Comparison of ENCODE assay signal across 8 mouse cellular contexts in the genomic region with DNA sequence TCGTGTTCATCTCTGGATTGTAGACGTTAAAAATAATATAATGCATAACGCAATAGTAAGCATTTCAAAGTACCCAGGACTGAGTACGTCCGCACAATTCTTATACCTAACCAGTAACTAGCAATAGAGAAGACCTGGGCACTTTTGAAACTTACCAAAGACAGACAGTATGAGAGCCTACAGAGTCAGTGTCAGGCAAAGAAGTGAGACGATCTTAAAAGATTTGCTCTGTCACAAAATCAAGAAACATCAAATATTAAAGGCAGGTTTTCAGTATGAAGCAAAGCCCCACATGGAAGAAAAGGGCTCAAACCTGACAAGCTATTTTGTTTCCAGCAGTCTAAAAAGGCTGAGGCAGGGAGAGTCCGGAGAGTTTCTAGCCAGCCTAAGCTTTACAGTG. TPM values are rescaled to one million over a fixed set of nuclear protein-coding genes. Genes with fewer than 3 reads are reported as not detected.
A peak's percentile ranks its signal among the peaks of the same experiment; 100 is the strongest.
DNase-seq lines count a peak whose midpoint lies in the region; ATAC-seq lines count a peak whose summit lies in the region.

No protein-coding gene starts in this region.

- no peak overlapping the region for H3K27ac ChIP-seq in kidney, embryonic 16.5 days (ENCODE audit: low read length)
- no peak overlapping the region for H3K27ac ChIP-seq in embryonic facial prominence, embryonic 12.5 days
- no peak overlapping the region for H3K27ac ChIP-seq in hindbrain, embryonic 16.5 days (ENCODE audit: low read depth, low read length)
- no peak overlapping the region for H3K27ac ChIP-seq in midbrain, embryonic 14.5 days (replicated peaks; ENCODE audit: low read depth, low read length)

- H3K9me3 ChIP-seq in kidney, embryonic 16.5 days (ENCODE audit: low read length): no peaks in the 10 kb centered on the region
- H3K9me3 ChIP-seq in embryonic facial prominence, embryonic 12.5 days: no peaks in the 10 kb centered on the region
- no peaks in the 10 kb centered on the region for H3K9me3 ChIP-seq in hindbrain, embryonic 16.5 days (ENCODE audit: control insufficient read depth, low read length)
- no peaks in the 10 kb centered on the region for H3K9me3 ChIP-seq in midbrain, embryonic 14.5 days (ENCODE audit: control insufficient read depth, low read length)

- no peak for ATAC-seq in kidney, embryonic 16.5 days (ENCODE audit: low FRiP score, low TSS enrichment)
- no peak for ATAC-seq in embryonic facial prominence, embryonic 12.5 days (ENCODE audit: insufficient number of reproducible peaks, insufficient read depth, low FRiP score, low TSS enrichment)
- no peak for ATAC-seq in hindbrain, embryonic 16.5 days
- ATAC-seq in midbrain, embryonic 14.5 days (ENCODE audit: low FRiP score, low TSS enrichment): no peak

- intact Hi-C loops in left cerebral cortex, postnatal 25 days (cut with DNase I): loop anchor here (5.0 kb wide), 2 partner anchors 57 to 87 kb away; partner anchors contain the start of gene Cct2

- H3K9ac ChIP-seq in kidney, embryonic 16.5 days (replicated peaks; ENCODE audit: low read length): 0 out of 2 replicates have a peak overlapping the region, but pooled peaks have one; percentile 22
- no peak overlapping the region for H3K9ac ChIP-seq in embryonic facial prominence, embryonic 12.5 days
- no peak overlapping the region for H3K9ac ChIP-seq in hindbrain, embryonic 16.5 days (ENCODE audit: low read depth, low read length)
- no peak overlapping the region for H3K9ac ChIP-seq in midbrain, embryonic 14.5 days (replicated peaks; ENCODE audit: low read length)

- WGBS in kidney, embryonic 16.5 days: 22% methylated on average over 7 of the region's 7 CpGs
- WGBS in embryonic facial prominence, embryonic 12.5 days: 12% methylated on average over 7 of the region's 7 CpGs
- 18% methylated on average over 7 of the region's 7 CpGs for WGBS in hindbrain, embryonic 16.5 days
- WGBS in midbrain, embryonic 14.5 days: 15% methylated on average over 7 of the region's 7 CpGs

- H3K36me3 ChIP-seq in kidney, embryonic 16.5 days (ENCODE audit: insufficient read depth, low read length): no peaks in the 10 kb centered on the region
- H3K36me3 ChIP-seq in embryonic facial prominence, embryonic 12.5 days: no peaks in the 10 kb centered on the region
- no peaks in the 10 kb centered on the region for H3K36me3 ChIP-seq in hindbrain, embryonic 16.5 days (ENCODE audit: control insufficient read depth, insufficient read depth, low read length)
- H3K36me3 ChIP-seq in midbrain, embryonic 14.5 days (ENCODE audit: control insufficient read depth, insufficient read depth, low read length): no peaks in the 10 kb centered on the region

- peak overlapping the region; percentile 94 for H3K4me2 ChIP-seq in kidney, embryonic 16.5 days (replicated peaks; ENCODE audit: low read depth, low read length)
- peak overlapping the region; percentile 65 for H3K4me2 ChIP-seq in embryonic facial prominence, embryonic 12.5 days (replicated peaks)
- peak overlapping the region; percentile 85 for H3K4me2 ChIP-seq in hindbrain, embryonic 16.5 days (ENCODE audit: low read length)
- H3K4me2 ChIP-seq in midbrain, embryonic 14.5 days (ENCODE audit: low read length): peak overlapping the region; percentile 75

- peaks cover 48% of the 10 kb centered on the region for H3K4me1 ChIP-seq in kidney, embryonic 16.5 days (ENCODE audit: insufficient read depth, low read length)
- peaks cover 19% of the 10 kb centered on the region; the same call in 1 of the 2 replicates for H3K4me1 ChIP-seq in embryonic facial prominence, embryonic 12.5 days
- peaks cover 22% of the 10 kb centered on the region for H3K4me1 ChIP-seq in hindbrain, embryonic 16.5 days (ENCODE audit: control insufficient read depth, insufficient read depth, low read depth, low read length)
- peaks cover 16% of the 10 kb centered on the region for H3K4me1 ChIP-seq in midbrain, embryonic 14.5 days (ENCODE audit: control insufficient read depth, insufficient read depth, low read length)

- no peak for DNase-seq in kidney, postnatal 36 days
- DNase-seq in midbrain, embryonic 14.5 days: no peak
- DNase-seq in left cerebral cortex, postnatal 25 days (ENCODE audit: low spot score in 2 of 2): no peak
- no peak for DNase-seq in adrenal gland, postnatal 10 days
- no peak for DNase-seq in urinary bladder, postnatal 4 days (ENCODE audit: low spot score in 2 of 2)

- H3K4me3 ChIP-seq in kidney, embryonic 16.5 days (ENCODE audit: low read length): peak overlapping the region; percentile 97
- peak overlapping the region; percentile 99 for H3K4me3 ChIP-seq in embryonic facial prominence, embryonic 12.5 days
- H3K4me3 ChIP-seq in hindbrain, embryonic 16.5 days (ENCODE audit: low read length): peak overlapping the region; percentile 99
- H3K4me3 ChIP-seq in midbrain, embryonic 14.5 days (replicated peaks; ENCODE audit: low read depth, low read length): peak overlapping the region; percentile 93

- H3K27me3 ChIP-seq in kidney, embryonic 16.5 days (ENCODE audit: insufficient read depth, low read length): no peaks in the 10 kb centered on the region
- no peaks in the 10 kb centered on the region; the same call in 1 of the 2 replicates for H3K27me3 ChIP-seq in embryonic facial prominence, embryonic 12.5 days
- H3K27me3 ChIP-seq in hindbrain, embryonic 16.5 days (replicated peaks; ENCODE audit: control insufficient read depth, insufficient read depth, low read length): no peaks in the 10 kb centered on the region; the same call in 1 of the 2 replicates
- H3K27me3 ChIP-seq in midbrain, embryonic 14.5 days (ENCODE audit: control insufficient read depth, insufficient read depth, low read length): no peaks in the 10 kb centered on the region

RNA-seq across cellular contexts. Expression of gene Frs2, which starts 0.9 kb away (rescaled TPM):
- 18.0 and 19.7 TPM in 2 replicates for polyA plus RNA-seq in kidney, embryonic 16.5 days (2015; fragmentation: Nextera tagmentation; extraction: Ambion mirVana)
- 22.8 and 24.4 TPM in 2 replicates for polyA plus RNA-seq in embryonic facial prominence, embryonic 12.5 days (2016; fragmentation: Nextera tagmentation; extraction: Ambion mirVana)
- polyA plus RNA-seq in hindbrain, embryonic 16.5 days (2015; fragmentation: Nextera tagmentation; extraction: Ambion mirVana): 16.5 and 22.1 TPM in 2 replicates
- polyA plus RNA-seq in midbrain, embryonic 14.5 days (2014; fragmentation: Nextera tagmentation; extraction: Ambion mirVana): 25.4 and 30.3 TPM in 2 replicates
- total RNA-seq in left cerebral cortex, postnatal 25 days (2021): 10 to 100 TPM; 31.5 to 36.5 TPM
- total RNA-seq in adrenal gland, postnatal 10 days (2021): 10 to 100 TPM; 24.0 to 26.4 TPM
